Mouse (Mus musculus) cortical plate, adult 2 months (tissue): ENCODE measurements at regions not wholly inside any gene's neighbourhood (a gene's known extent, or its start where the extent isn't known, plus 50 kb on each side); places are given as distances from the start of the nearest gene placed in this dataset.

ENCODE experiments used
- CTCF ChIP-seq: fragments of 200-500 bp; IDR thresholded peaks from 2 replicates; pipeline ENCODE4 v1.5.1; 2011; ENCODE audit warnings: mild to moderate bottlenecking, control low read depth, low read length; ENCODE audit not compliant: insufficient read depth; ENCODE audit errors: extremely low read depth
- POLR2A ChIP-seq: fragments of 200-500 bp; IDR thresholded peaks from 2 replicates; pipeline ENCODE4 v1.6.1; 2011; ENCODE audit warnings: mild to moderate bottlenecking, low read length, control low read depth; ENCODE audit not compliant: insufficient read depth; ENCODE audit errors: extremely low read depth

GRCm38 (mm10) chr12:16137801-16138200, 321.1 kb upstream of the Trib2 start:
- TF ChIP-seq CTCF: no peak
- no peak for TF ChIP-seq POLR2A
